Mouse (Mus musculus): ENCODE data around the gene Cd3e. TPM values are rescaled to one million over a fixed set of nuclear protein-coding genes. Genes with fewer than 3 reads are reported as not detected.
A peak's percentile ranks its signal among the peaks of the same experiment; 100 is the strongest.

Gene Cd3e
- total RNA-seq, 1 experiment, result 4.0 TPM

DNA sequence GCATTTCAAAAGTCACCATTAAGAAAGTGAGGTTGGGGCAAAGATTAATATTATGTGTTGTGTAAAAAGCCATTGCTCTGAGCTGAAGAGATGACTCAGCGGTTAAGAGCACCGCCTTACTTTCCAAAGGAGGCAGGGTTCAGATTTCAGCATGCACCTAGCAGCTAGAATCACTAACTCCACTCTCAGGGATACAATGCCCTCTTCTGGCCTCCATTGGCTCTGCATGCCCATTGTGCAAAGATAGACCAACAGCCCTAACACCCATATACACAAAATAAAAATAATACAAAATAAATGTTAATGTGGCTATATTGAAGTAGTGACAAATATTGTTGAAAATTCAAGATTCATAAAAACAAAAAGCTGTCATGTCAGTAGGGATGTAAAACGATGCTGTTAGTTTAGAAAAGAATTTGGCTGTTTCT is 42.6 kb downstream of the Cd3e start:
- in situ Hi-C loops (cut with MboI; ENCODE audit: low sequenced_read_pairs in 2 of 2, unreplicated experiment in 2 of 2), result no loop called here
- TF ChIP-seq ZNF384 (IDR thresholded peaks at IDR 0.05; ENCODE audit: low read depth, low read length), result no peak
- peak; percentile 38; the same call in 1 of the 2 replicates for TF ChIP-seq ZC3H11A (IDR thresholded peaks at IDR 0.05; ENCODE audit: borderline replicate concordance, low read depth, low read length)
- no peak for TF ChIP-seq HCFC1 (IDR thresholded peaks at IDR 0.05; ENCODE audit: borderline replicate concordance, insufficient read depth, low read length)
- TF ChIP-seq CHD2 (IDR thresholded peaks at IDR 0.05; ENCODE audit: low read depth, low read length), result no peak
- TF ChIP-seq MAFK (IDR thresholded peaks at IDR 0.05; ENCODE audit: insufficient read depth, low read depth, low read length), result peak; percentile 95
- peaks cover 0 to 5% of the 10 kb centered on the region in 2 experiments; a peak in 2 of 4 replicates for H3K4me1 ChIP-seq (ENCODE audit: control insufficient read depth in 2 of 2, insufficient read depth in 2 of 2, low read length in 2 of 2, poor library complexity in 1 of 2)
- no peaks in the 10 kb centered on the region for H3K36me3 ChIP-seq (ENCODE audit: control insufficient read depth, insufficient read depth, low read length, poor library complexity, severe bottlenecking)
- peak; percentile 76 for DNase-seq (ENCODE audit: low read depth, low spot score)
- H3K4me3 ChIP-seq (ENCODE audit: insufficient read depth in 1 of 2, low read depth in 1 of 2, low read length in 2 of 2, poor library complexity in 1 of 2, severe bottlenecking in 1 of 2), result 0 out of 4 replicates have a peak overlapping the region, but pooled peaks of 1 of the 2 experiments have one; percentile 10
- no peak overlapping the region for H3K9ac ChIP-seq (ENCODE audit: insufficient read depth, low read depth, low read length, poor library complexity, severe bottlenecking)
- no peaks in the 10 kb centered on the region for H3K9me3 ChIP-seq (ENCODE audit: control insufficient read depth, insufficient read depth, low read depth, low read length)
- no peak overlapping the region for H3K27ac ChIP-seq (ENCODE audit: insufficient read depth, low read depth, low read length, poor library complexity, severe bottlenecking)

DNA sequence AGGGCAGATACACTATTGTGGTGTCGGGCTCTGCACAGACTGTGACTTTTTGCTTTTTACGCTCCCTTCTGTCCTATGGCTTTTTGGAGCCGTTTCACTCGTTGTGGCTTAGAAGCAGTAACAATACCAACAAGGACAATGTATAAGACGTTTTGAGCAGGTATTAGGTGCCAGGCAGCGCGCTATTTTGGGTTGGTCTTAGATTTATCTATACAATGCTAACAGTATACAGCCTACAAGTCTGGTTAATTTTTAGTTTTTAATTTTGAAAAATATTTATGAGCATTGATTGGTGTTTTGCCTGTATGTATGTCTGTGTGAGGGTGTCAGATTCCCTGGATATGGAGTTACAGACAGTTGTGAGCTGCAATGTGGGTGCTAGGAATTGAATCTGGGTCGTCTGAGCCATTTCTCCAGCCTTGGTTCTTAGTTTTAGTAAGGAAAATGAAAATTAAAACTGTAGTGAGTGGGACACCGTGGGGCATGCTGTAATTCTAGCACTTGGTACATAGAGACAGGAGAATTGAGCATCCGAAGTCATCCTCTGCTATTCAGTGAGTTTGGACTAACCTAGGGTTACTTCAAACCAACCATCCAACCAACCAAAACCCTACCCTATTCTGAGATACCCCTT is 43.5 kb downstream of the Cd3e start:
- in situ Hi-C loops (cut with MboI; ENCODE audit: low sequenced_read_pairs in 2 of 2, unreplicated experiment in 2 of 2), result no loop called here
- H3K4me1 ChIP-seq (ENCODE audit: control insufficient read depth in 2 of 2, insufficient read depth in 2 of 2, low read length in 2 of 2, poor library complexity in 1 of 2), result peaks cover 0 to 5% of the 10 kb centered on the region in 2 experiments; a peak in 2 of 4 replicates
- H3K27ac ChIP-seq (ENCODE audit: insufficient read depth, low read depth, low read length, poor library complexity, severe bottlenecking), result no peak overlapping the region; the same call in 1 of the 2 replicates
- DNase-seq (ENCODE audit: low read depth, low spot score), result no peak
- H3K36me3 ChIP-seq (ENCODE audit: control insufficient read depth, insufficient read depth, low read length, poor library complexity, severe bottlenecking), result peaks cover 5% of the 10 kb centered on the region
- H3K9ac ChIP-seq (ENCODE audit: insufficient read depth, low read depth, low read length, poor library complexity, severe bottlenecking), result peak overlapping the region; percentile 76
- H3K4me3 ChIP-seq (ENCODE audit: insufficient read depth in 1 of 2, low read depth in 1 of 2, low read length in 2 of 2, poor library complexity in 1 of 2, severe bottlenecking in 1 of 2), result peak overlapping the region; percentile 70 to 84
- TF ChIP-seq MAFK (IDR thresholded peaks at IDR 0.05; ENCODE audit: insufficient read depth, low read depth, low read length) (no peak), CHD2 (IDR thresholded peaks at IDR 0.05; ENCODE audit: low read depth, low read length) (no peak), HCFC1 (IDR thresholded peaks at IDR 0.05; ENCODE audit: borderline replicate concordance, insufficient read depth, low read length) (no peak), ZC3H11A (IDR thresholded peaks at IDR 0.05; ENCODE audit: borderline replicate concordance, low read depth, low read length) (no peak), ZNF384 (IDR thresholded peaks at IDR 0.05; ENCODE audit: low read depth, low read length) (no peak)
- no peaks in the 10 kb centered on the region for H3K9me3 ChIP-seq (ENCODE audit: control insufficient read depth, insufficient read depth, low read depth, low read length)

DNA sequence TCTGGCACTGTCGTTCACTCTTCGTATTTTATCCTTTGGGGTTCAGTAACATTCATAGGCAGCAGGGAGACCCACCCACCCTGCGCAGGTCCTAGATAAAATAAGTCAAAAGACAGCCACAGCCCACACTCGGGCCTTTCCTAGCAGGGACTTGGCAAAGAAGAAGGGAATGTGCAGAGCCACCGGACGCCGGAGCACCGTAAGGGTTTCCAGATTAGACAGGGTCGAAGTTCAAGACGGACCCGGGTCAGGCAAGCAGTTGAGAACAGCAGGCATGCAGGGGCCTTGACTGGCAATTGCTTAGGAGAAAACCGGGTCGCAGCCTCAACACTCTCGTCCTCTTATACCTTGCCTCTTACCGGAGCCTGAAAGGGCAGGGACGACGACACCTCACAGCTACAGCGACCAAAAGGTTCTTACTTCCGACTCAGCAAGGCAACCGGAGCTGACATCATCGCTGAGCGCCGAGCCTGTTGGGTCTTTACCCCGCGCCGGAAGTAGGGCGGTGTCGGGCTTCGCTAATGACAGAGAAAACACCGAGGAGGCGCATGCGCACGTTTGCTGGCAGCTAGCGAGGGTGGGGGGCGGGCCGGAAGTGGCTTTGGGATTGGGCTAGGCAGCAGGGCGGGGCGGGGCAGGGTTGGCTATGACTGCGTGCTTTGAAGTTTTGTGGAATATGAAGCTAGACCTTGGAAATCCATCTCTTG is 44.1 kb downstream of the Cd3e start, which contains the start of gene Ube4a:
Gene Ube4a (minus strand): TSS at position 475 of the 707 bp plus-strand sequence.
- TF ChIP-seq ZC3H11A (IDR thresholded peaks at IDR 0.05; ENCODE audit: borderline replicate concordance, low read depth, low read length) (0 out of 2 replicates have a peak, but pooled peaks have one; percentile 14), HCFC1 (IDR thresholded peaks at IDR 0.05; ENCODE audit: borderline replicate concordance, insufficient read depth, low read length) (peak; percentile 87), CHD2 (IDR thresholded peaks at IDR 0.05; ENCODE audit: low read depth, low read length) (no peak), MAFK (IDR thresholded peaks at IDR 0.05; ENCODE audit: insufficient read depth, low read depth, low read length) (peak; percentile 23; the same call in 1 of the 2 replicates), ZNF384 (IDR thresholded peaks at IDR 0.05; ENCODE audit: low read depth, low read length) (no peak)
- H3K9ac ChIP-seq (ENCODE audit: insufficient read depth, low read depth, low read length, poor library complexity, severe bottlenecking), result peak within 1 kb of the TSS; percentile 93
- peaks cover 6% of the 10 kb centered on the region for H3K36me3 ChIP-seq (ENCODE audit: control insufficient read depth, insufficient read depth, low read length, poor library complexity, severe bottlenecking)
- no peaks in the 10 kb centered on the region for H3K9me3 ChIP-seq (ENCODE audit: control insufficient read depth, insufficient read depth, low read depth, low read length)
- in situ Hi-C loops (cut with MboI; ENCODE audit: low sequenced_read_pairs in 2 of 2, unreplicated experiment in 2 of 2), result no loop called here
- peaks cover 0 to 5% of the 10 kb centered on the region in 2 experiments; a peak in 2 of 4 replicates for H3K4me1 ChIP-seq (ENCODE audit: control insufficient read depth in 2 of 2, insufficient read depth in 2 of 2, low read length in 2 of 2, poor library complexity in 1 of 2)
- peak within 1 kb of the TSS; percentile 85 to 92 for H3K4me3 ChIP-seq (ENCODE audit: insufficient read depth in 1 of 2, low read depth in 1 of 2, low read length in 2 of 2, poor library complexity in 1 of 2, severe bottlenecking in 1 of 2)
- peak within 1 kb of the TSS; percentile 56; the same call in 1 of the 2 replicates for H3K27ac ChIP-seq (ENCODE audit: insufficient read depth, low read depth, low read length, poor library complexity, severe bottlenecking)
- peak; percentile 99 for DNase-seq (ENCODE audit: low read depth, low spot score)

DNA sequence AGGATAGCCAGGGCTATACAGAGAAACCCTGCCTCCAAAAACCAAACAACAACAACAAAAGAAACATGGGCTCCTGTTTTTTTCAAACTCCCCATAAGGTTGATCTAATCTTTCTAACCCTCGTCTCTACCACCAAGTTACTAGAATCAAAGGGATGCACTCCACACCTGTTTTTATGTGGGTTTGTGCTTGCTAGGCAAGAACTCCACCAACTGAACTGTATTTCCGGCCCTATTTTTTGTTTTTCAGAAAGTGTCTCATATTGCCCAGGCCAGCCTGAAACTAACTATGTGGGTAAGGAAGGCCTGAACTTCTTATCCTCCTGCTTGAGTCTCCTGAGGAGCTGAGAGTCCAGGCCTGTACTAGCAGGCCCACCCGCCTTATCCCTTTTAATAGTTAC is 55.0 kb downstream of the Cd3e start:
- DNase-seq (ENCODE audit: low read depth, low spot score), result no peak
- Histone ChIP-seq H3K4me3 (ENCODE audit: insufficient read depth in 1 of 2, low read depth in 1 of 2, low read length in 2 of 2, poor library complexity in 1 of 2, severe bottlenecking in 1 of 2) (no peak overlapping the region), H3K9ac (ENCODE audit: insufficient read depth, low read depth, low read length, poor library complexity, severe bottlenecking) (no peak overlapping the region), H3K27ac (ENCODE audit: insufficient read depth, low read depth, low read length, poor library complexity, severe bottlenecking) (no peak overlapping the region), H3K9me3 (ENCODE audit: control insufficient read depth, insufficient read depth, low read depth, low read length) (no peaks in the 10 kb centered on the region), H3K4me1 (ENCODE audit: control insufficient read depth in 2 of 2, insufficient read depth in 2 of 2, low read length in 2 of 2, poor library complexity in 1 of 2) (no peaks in the 10 kb centered on the region), H3K36me3 (ENCODE audit: control insufficient read depth, insufficient read depth, low read length, poor library complexity, severe bottlenecking) (peaks cover 10% of the 10 kb centered on the region)
- TF ChIP-seq ZC3H11A (IDR thresholded peaks at IDR 0.05; ENCODE audit: borderline replicate concordance, low read depth, low read length), result no peak
- TF ChIP-seq ZNF384 (IDR thresholded peaks at IDR 0.05; ENCODE audit: low read depth, low read length), result no peak
- no peak for TF ChIP-seq MAFK (IDR thresholded peaks at IDR 0.05; ENCODE audit: insufficient read depth, low read depth, low read length)
- TF ChIP-seq CHD2 (IDR thresholded peaks at IDR 0.05; ENCODE audit: low read depth, low read length), result no peak
- no peak for TF ChIP-seq HCFC1 (IDR thresholded peaks at IDR 0.05; ENCODE audit: borderline replicate concordance, insufficient read depth, low read length)
- in situ Hi-C loops (cut with MboI; ENCODE audit: low sequenced_read_pairs in 2 of 2, unreplicated experiment in 2 of 2), result no loop called here

Other genes with a start within 250 kb of the Cd3e start
- 46.4 and 72.3 TPM in 2 replicates for gene Arcn1, start 241.8 kb downstream of the Cd3e start, total RNA-seq (2012; rRNA removed)
- gene Ift46, start 241.7 kb downstream of the Cd3e start, total RNA-seq (2012; rRNA removed), result 49.1 and 64.4 TPM in 2 replicates
- 0.54 and 1.0 TPM in 2 replicates for gene Tmem25, start 210.3 kb downstream of the Cd3e start, total RNA-seq (2012; rRNA removed)
- 0.80 and 2.2 TPM in 2 replicates for gene Ttc36, start 206.6 kb downstream of the Cd3e start, total RNA-seq (2012; rRNA removed)
- 23.6 and 25.2 TPM in 2 replicates for gene Kmt2a, start 128.3 kb downstream of the Cd3e start, total RNA-seq (2012; rRNA removed)
- gene Atp5l, start 88.9 kb downstream of the Cd3e start, total RNA-seq (2012; rRNA removed), result 664 and 732 TPM in 2 replicates
- gene Ube4a, start 44.0 kb downstream of the Cd3e start, total RNA-seq (2012; rRNA removed), result 46.5 and 56.3 TPM in 2 replicates
- gene Cd3g, start 29.2 kb downstream of the Cd3e start, total RNA-seq (2012; rRNA removed), result 0.27 TPM in 1 of 2 replicates, not detected in the other
- gene Cd3d, start 27.8 kb downstream of the Cd3e start, total RNA-seq (2012; rRNA removed), result not detected in 2 replicates
- 13.3 and 18.9 TPM in 2 replicates for gene Mpzl2, start 30.2 kb upstream of the Cd3e start, total RNA-seq (2012; rRNA removed)
- 5.0 and 5.2 TPM in 2 replicates for gene Mpzl3, start 45.6 kb upstream of the Cd3e start, total RNA-seq (2012; rRNA removed)
- 0.16 and 0.40 TPM in 2 replicates for gene Jaml, start 69.6 kb upstream of the Cd3e start, total RNA-seq (2012; rRNA removed)
- gene Scn2b, start 108.2 kb upstream of the Cd3e start, total RNA-seq (2012; rRNA removed), result 1.1 and 1.7 TPM in 2 replicates
- gene Scn4b, start 128.8 kb upstream of the Cd3e start, total RNA-seq (2012; rRNA removed), result 0.32 and 0.45 TPM in 2 replicates
- not detected in 2 replicates for gene BC049352, start 172.4 kb upstream of the Cd3e start, total RNA-seq (2012; rRNA removed)
- gene Tmprss4, start 194.5 kb upstream of the Cd3e start, total RNA-seq (2012; rRNA removed), result 0.32 and 0.36 TPM in 2 replicates